Mouse (Mus musculus) neural tube, embryonic 13.5 days (tissue): ENCODE data around the gene Bloc1s4. TPM values are rescaled to one million over a fixed set of nuclear protein-coding genes. Genes with fewer than 3 reads are reported as not detected.

ENCODE experiments used
- ATAC-seq: fragments of 200-750 bp; cut with Nextera tagmentation; 2 replicates; pipeline ENCODE4 v1.8.0; 2017; ENCODE audit warnings: low read depth, mild to moderate bottlenecking, moderate TSS enrichment, moderate library complexity
- H3K27ac ChIP-seq: fragments of 300-500 bp; sonication (generic); replicated peaks from 2 replicates; pipeline ENCODE4 v1.5.1; 2015; ENCODE audit warnings: moderate library complexity, mild to moderate bottlenecking, inconsistent platforms
- H3K27me3 ChIP-seq: fragments of 300-500 bp; sonication (generic); 2 replicates; pipeline ENCODE4 v1.6.1; 2015; ENCODE audit warnings: mild to moderate bottlenecking, inconsistent platforms
- H3K36me3 ChIP-seq: fragments of 300-500 bp; sonication (generic); 2 replicates; pipeline ENCODE4 v1.6.1; 2015; ENCODE audit warnings: mild to moderate bottlenecking, inconsistent platforms
- H3K4me1 ChIP-seq: fragments of 300-500 bp; sonication (generic); replicated peaks from 2 replicates; pipeline ENCODE4 v1.6.1; 2015; ENCODE audit warnings: inconsistent platforms
- H3K4me2 ChIP-seq: fragments of 300-500 bp; sonication (generic); 2 replicates; pipeline ENCODE4 v1.6.1; 2015; ENCODE audit warnings: inconsistent platforms, mild to moderate bottlenecking, moderate library complexity
- H3K4me3 ChIP-seq: fragments of 300-500 bp; sonication (generic); 2 replicates; pipeline ENCODE4 v1.5.1; 2015; ENCODE audit warnings: mild to moderate bottlenecking, inconsistent platforms
- H3K9ac ChIP-seq: fragments of 300-500 bp; sonication (generic); 2 replicates; pipeline ENCODE4 v1.6.1; 2015; ENCODE audit warnings: moderate library complexity, mild to moderate bottlenecking, inconsistent platforms
- H3K9me3 ChIP-seq: fragments of 300-500 bp; sonication (generic); 2 replicates; pipeline ENCODE4 v1.6.1; 2016; ENCODE audit warnings: inconsistent platforms
- WGBS: fragments of 180-500 bp; shearing (Covaris S2); methylation state at CpG from one replicate; pipeline ENCODE4 v1.1.7; 2015; 5-methylcytosine and 5-hydroxymethylcytosine counted together
- polyA plus RNA-seq: library from polyadenylated mRNA; unstranded; fragments of >200 nt; fragmentation: Nextera tagmentation; extraction: Ambion mirVana; gene quantifications from 2 replicates; pipeline ENCODE4 v1.2.1, GENCODE M21; 2015

Gene Bloc1s4
- polyA plus RNA-seq, 1 experiment from 2014 or later = 26.8 TPM

DNA sequence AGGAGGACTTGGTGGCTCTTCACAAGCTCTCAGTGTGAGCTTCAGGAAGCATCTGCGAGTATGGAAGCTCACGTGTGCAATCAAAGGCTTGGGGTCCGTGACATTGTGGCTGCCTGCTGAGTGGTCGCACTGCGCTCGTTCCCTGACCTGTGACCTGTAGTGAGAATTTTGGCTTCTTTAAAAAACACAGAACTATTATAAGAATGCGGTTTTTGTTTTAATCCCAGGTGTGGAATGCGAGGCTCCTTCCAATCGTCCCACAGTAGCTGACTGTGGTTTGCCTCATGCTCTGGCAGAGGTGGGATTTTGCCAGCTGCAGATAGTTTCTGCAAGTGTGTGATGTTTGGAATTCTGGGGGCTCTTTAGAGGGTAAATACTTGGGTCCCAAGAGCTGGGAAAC, 25.1 kb downstream of the Bloc1s4 start:
- Histone ChIP-seq H3K4me3 (no peak overlapping the region), H3K4me1 (no peaks in the 10 kb centered on the region), H3K27ac (no peak overlapping the region), H3K36me3 (no peaks in the 10 kb centered on the region), H3K9ac (no peak overlapping the region), H3K9me3 (no peaks in the 10 kb centered on the region), H3K27me3 (no peaks in the 10 kb centered on the region), H3K4me2 (no peak overlapping the region)
- no peak for ATAC-seq
- WGBS = 75% methylated on average over 9 of the region's 9 CpGs

GRCm38 (mm10) chr5:36722415-36722856, 26.0 kb downstream of the Bloc1s4 start:
- 81% methylated on average over 6 of the region's 6 CpGs for WGBS
- ATAC-seq = no peak
- H3K27me3 ChIP-seq = no peaks in the 10 kb centered on the region
- H3K9me3 ChIP-seq = no peaks in the 10 kb centered on the region
- no peaks in the 10 kb centered on the region for H3K4me1 ChIP-seq
- no peak overlapping the region for H3K27ac ChIP-seq
- no peak overlapping the region for H3K4me3 ChIP-seq
- no peak overlapping the region for H3K4me2 ChIP-seq
- no peak overlapping the region for H3K9ac ChIP-seq
- H3K36me3 ChIP-seq = no peaks in the 10 kb centered on the region

DNA sequence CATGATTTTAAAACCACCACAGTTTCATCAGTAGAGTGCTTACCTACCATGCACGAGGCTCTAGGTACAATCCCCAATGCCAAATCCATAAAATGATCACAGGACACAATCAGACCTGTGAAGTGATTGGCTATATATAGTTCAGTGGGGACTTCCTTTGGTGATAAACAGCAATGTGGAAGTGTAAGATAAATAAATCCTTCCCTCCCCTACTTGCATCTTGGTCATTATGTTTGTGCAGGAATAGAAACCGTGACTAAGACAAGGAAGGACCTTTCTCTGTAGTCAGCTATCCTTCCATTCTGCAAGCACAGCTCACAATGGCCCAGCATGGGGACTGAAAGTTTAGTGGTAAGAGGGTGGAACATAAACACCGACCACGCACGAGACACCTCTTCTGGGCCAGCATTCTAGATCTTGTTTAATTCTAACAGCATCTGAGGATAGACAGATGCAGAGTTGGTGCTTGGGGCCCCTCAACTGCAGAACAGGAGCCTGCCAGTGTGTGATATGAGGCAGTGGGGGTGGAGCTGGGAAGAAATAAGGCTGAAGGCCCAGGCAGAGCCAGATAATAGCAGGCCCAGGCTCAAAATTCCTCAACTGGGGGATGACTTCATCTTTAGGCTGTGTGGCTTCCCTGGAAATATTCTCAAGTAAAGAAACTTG, 27.6 kb downstream of the Bloc1s4 start:
- no peak overlapping the region for H3K27ac ChIP-seq
- H3K36me3 ChIP-seq = no peaks in the 10 kb centered on the region
- H3K4me3 ChIP-seq = no peak overlapping the region
- H3K27me3 ChIP-seq = no peaks in the 10 kb centered on the region
- no peak overlapping the region for H3K4me2 ChIP-seq
- WGBS = 79% methylated on average over 5 of the region's 5 CpGs
- no peaks in the 10 kb centered on the region for H3K9me3 ChIP-seq
- no peak overlapping the region for H3K9ac ChIP-seq
- ATAC-seq = no peak
- no peaks in the 10 kb centered on the region for H3K4me1 ChIP-seq

GRCm38 (mm10) chr5:36720219-36720618, 28.2 kb downstream of the Bloc1s4 start:
- ATAC-seq = no peak
- no peak overlapping the region for H3K27ac ChIP-seq
- no peak overlapping the region for H3K9ac ChIP-seq
- H3K4me1 ChIP-seq = no peaks in the 10 kb centered on the region
- no peaks in the 10 kb centered on the region for H3K36me3 ChIP-seq
- WGBS = 88% methylated on average over 5 of the region's 5 CpGs
- H3K4me3 ChIP-seq = no peak overlapping the region
- no peak overlapping the region for H3K4me2 ChIP-seq
- H3K27me3 ChIP-seq = no peaks in the 10 kb centered on the region
- H3K9me3 ChIP-seq = no peaks in the 10 kb centered on the region

DNA sequence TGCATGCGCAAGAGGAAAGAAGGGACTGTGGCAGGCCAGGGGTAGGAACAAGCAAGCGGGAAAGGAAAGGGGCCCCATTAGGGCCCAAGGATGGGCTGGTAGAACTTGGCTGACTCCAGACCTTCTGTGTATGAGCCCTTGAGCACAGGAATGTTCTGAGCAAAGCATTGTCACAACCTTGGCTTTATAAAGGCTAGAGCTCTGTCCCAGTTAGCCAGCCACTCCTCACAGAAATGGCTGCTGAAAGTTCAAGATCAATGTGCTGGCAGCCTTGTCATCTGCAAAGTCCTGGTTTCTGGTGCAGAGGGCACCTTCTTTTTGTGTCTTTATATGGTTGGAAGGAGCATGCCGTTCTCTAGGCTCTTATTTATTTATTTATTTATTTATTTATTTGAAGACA, 28.8 kb downstream of the Bloc1s4 start:
- Histone ChIP-seq H3K36me3 (no peaks in the 10 kb centered on the region), H3K9me3 (no peaks in the 10 kb centered on the region), H3K9ac (no peak overlapping the region), H3K27ac (no peak overlapping the region), H3K4me1 (no peaks in the 10 kb centered on the region), H3K4me3 (no peak overlapping the region), H3K27me3 (no peaks in the 10 kb centered on the region), H3K4me2 (no peak overlapping the region)
- 90% methylated on average over 3 of the region's 3 CpGs for WGBS
- no peak for ATAC-seq

DNA sequence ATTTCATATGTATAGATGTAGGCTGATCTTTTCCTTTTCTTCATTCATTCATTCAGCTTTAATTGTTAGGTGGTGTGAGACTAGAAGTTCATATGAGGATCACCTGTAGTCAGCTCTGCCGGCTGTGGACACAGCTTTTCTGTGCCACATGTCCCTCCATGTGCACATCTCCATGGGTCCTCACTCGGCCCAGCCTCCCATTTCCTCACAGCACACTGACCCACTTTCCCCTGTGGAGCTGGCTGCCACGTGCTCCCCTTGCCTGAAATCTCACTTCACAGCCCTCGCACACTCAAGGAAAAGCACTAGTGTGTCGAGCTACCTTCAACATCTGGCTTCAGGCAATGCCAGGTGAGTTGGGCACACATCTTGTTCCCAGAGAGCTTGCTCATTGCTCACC, 29.3 kb downstream of the Bloc1s4 start:
- Histone ChIP-seq H3K4me3 (no peak overlapping the region), H3K36me3 (no peaks in the 10 kb centered on the region), H3K4me2 (no peak overlapping the region), H3K9ac (no peak overlapping the region), H3K9me3 (no peaks in the 10 kb centered on the region), H3K27ac (no peak overlapping the region), H3K27me3 (no peaks in the 10 kb centered on the region), H3K4me1 (no peaks in the 10 kb centered on the region)
- 77% methylated on average over 5 of the region's 5 CpGs for WGBS
- ATAC-seq = no peak

GRCm38 (mm10) chr5:36717889-36718288, 30.6 kb downstream of the Bloc1s4 start:
- H3K9me3 ChIP-seq = no peaks in the 10 kb centered on the region
- 73% methylated on average over 3 of the region's 3 CpGs for WGBS
- no peaks in the 10 kb centered on the region for H3K36me3 ChIP-seq
- peaks cover 5% of the 10 kb centered on the region for H3K4me1 ChIP-seq
- H3K27ac ChIP-seq = no peak overlapping the region
- no peak overlapping the region for H3K9ac ChIP-seq
- no peak overlapping the region for H3K4me3 ChIP-seq
- H3K27me3 ChIP-seq = no peaks in the 10 kb centered on the region
- ATAC-seq = no peak
- no peak overlapping the region for H3K4me2 ChIP-seq

- ATAC-seq = no peak
- H3K27me3 ChIP-seq = no peaks in the 10 kb centered on the region
- peaks cover 16% of the 10 kb centered on the region for H3K4me1 ChIP-seq
- H3K4me2 ChIP-seq = no peak overlapping the region
- no peak overlapping the region for H3K4me3 ChIP-seq
- H3K9ac ChIP-seq = no peak overlapping the region
- no peak overlapping the region for H3K27ac ChIP-seq
- 71% methylated on average over 2 of the region's 2 CpGs for WGBS
- H3K36me3 ChIP-seq = no peaks in the 10 kb centered on the region
- no peaks in the 10 kb centered on the region for H3K9me3 ChIP-seq
Measured at GRCm38 (mm10) chr5:36716816-36717215, 31.6 kb downstream of the Bloc1s4 start.

DNA sequence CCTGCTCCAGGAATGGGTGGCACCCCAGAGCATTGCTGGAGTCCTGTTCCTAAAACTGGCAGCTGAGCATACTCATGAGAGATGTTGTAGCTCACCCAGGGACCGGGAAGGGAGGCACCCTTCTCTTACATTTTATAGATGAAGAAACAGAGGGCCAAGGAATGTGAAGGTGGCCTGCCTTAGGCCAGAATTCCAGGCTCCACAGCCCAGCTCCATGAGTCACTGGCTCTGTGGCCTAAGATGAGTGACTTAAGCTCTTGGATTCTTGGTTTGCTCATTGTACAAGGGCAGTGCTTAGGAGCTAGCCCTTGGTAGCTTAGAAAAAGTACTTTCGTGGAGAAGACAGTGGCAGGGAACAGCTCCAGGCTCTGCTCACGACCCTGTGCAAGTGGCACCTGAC, 33.6 kb downstream of the Bloc1s4 start:
- 78% methylated on average over 3 of the region's 3 CpGs for WGBS
- H3K4me2 ChIP-seq = no peak overlapping the region
- H3K36me3 ChIP-seq = no peaks in the 10 kb centered on the region
- no peak overlapping the region for H3K4me3 ChIP-seq
- ATAC-seq = no peak
- H3K9ac ChIP-seq = no peak overlapping the region
- no peaks in the 10 kb centered on the region for H3K27me3 ChIP-seq
- H3K4me1 ChIP-seq = peaks cover 19% of the 10 kb centered on the region
- no peak overlapping the region for H3K27ac ChIP-seq
- no peaks in the 10 kb centered on the region for H3K9me3 ChIP-seq

- H3K36me3 ChIP-seq = no peaks in the 10 kb centered on the region
- no peaks in the 10 kb centered on the region for H3K9me3 ChIP-seq
- 86% methylated on average over 6 of the region's 6 CpGs for WGBS
- H3K27me3 ChIP-seq = no peaks in the 10 kb centered on the region
- no peak overlapping the region for H3K4me2 ChIP-seq
- ATAC-seq = no peak
- H3K4me3 ChIP-seq = no peak overlapping the region
- no peak overlapping the region for H3K9ac ChIP-seq
- H3K4me1 ChIP-seq = peaks cover 19% of the 10 kb centered on the region
- no peak overlapping the region for H3K27ac ChIP-seq
Measured at GRCm38 (mm10) chr5:36713693-36714092, 34.8 kb downstream of the Bloc1s4 start.

- WGBS = 7% methylated on average over 31 of the region's 31 CpGs
- no peaks in the 10 kb centered on the region for H3K27me3 ChIP-seq
- ATAC-seq = peak; percentile 72
- H3K36me3 ChIP-seq = no peaks in the 10 kb centered on the region
- H3K4me1 ChIP-seq = peaks cover 19% of the 10 kb centered on the region
- H3K9me3 ChIP-seq = no peaks in the 10 kb centered on the region
- peak overlapping the region; percentile 54 for H3K9ac ChIP-seq
- H3K4me3 ChIP-seq = peak overlapping the region; percentile 26
- H3K27ac ChIP-seq = no peak overlapping the region
- peak overlapping the region; percentile 57 for H3K4me2 ChIP-seq
Measured at GRCm38 (mm10) chr5:36712553-36713534, 35.6 kb downstream of the Bloc1s4 start.

DNA sequence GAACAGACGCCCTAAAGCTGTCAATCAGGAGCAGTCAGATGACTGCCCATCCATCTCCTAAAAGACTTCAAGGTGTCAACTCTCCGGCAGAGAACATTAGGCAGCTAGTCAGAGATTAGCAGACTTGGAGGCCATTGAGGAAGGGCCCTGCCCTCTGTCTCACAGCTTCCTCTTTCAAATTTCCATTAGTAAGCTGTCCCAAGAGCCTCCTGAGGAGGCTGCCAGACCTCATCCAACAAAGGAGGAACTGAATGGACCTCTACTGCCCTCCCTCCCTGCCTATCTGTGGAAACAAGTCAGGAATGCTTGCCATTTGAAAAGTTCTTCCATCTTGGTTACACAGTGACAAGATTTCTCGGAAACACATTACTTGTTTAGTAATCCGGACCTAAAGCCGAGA, 36.6 kb downstream of the Bloc1s4 start:
- Histone ChIP-seq H3K27ac (no peak overlapping the region), H3K9ac (no peak overlapping the region), H3K4me3 (no peak overlapping the region), H3K4me2 (no peak overlapping the region), H3K9me3 (no peaks in the 10 kb centered on the region), H3K36me3 (no peaks in the 10 kb centered on the region), H3K4me1 (peaks cover 19% of the 10 kb centered on the region), H3K27me3 (no peaks in the 10 kb centered on the region)
- WGBS = 49% methylated on average over 5 of the region's 5 CpGs
- ATAC-seq = no peak
